Mouse (Mus musculus): ENCODE measurements at regions not wholly inside any gene's neighbourhood (a gene's known extent, or its start where the extent isn't known, plus 50 kb on each side); places are given as distances from the start of the nearest gene placed in this dataset.
A peak's percentile ranks its signal among the peaks of the same experiment; 100 is the strongest.

DNA sequence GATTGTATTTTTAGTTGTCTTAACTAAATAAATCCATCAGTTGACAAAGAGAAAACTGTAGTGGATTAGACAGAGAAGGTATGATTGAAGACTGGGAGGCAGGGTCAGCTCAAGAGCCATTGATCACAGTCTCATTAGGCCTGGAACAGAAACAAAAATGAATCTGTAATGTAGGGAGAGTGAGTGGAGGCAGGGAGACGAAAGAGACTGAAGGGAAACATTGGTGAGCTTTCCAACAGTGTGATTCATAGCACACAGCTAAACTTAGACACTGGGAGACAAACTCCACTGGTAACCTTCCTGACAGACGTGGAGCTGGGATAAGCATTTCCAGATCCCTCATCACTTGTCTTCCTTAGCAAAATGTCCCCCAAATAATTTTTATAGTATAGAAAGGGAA lies 372.1 kb upstream of the Fam92a start:
- intact Hi-C loops (cut with DNase I) = loop anchor here (5.0 kb wide), 1 partner anchor 302 kb away; no protein-coding TSS in a partner anchor
- no peak for DNase-seq (ENCODE audit: low spot score)

DNA sequence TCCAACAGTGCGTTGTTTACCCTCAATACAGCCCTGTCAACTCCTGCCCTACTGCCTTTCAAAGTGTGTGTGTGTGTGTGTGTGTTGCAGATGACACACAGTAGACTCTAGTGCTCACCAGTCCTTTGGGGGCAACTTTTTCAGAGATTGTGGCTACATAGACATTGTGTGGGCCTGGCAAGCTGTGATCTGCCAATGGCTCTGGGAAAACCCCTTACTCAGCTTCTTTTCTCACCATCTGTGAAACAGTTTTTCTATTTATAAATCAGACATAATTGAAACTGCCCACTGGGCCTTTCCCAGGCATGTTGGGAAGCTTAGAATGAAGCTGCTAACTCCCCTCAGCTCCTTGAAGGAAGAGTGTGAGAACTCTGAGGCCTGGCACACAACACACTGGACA lies 369.7 kb upstream of the Fam92a start:
- intact Hi-C loops (cut with DNase I) = loop anchor here (5.0 kb wide), 1 partner anchor 299 kb away; no protein-coding TSS in a partner anchor
- DNase-seq (ENCODE audit: low spot score) = no peak

DNA sequence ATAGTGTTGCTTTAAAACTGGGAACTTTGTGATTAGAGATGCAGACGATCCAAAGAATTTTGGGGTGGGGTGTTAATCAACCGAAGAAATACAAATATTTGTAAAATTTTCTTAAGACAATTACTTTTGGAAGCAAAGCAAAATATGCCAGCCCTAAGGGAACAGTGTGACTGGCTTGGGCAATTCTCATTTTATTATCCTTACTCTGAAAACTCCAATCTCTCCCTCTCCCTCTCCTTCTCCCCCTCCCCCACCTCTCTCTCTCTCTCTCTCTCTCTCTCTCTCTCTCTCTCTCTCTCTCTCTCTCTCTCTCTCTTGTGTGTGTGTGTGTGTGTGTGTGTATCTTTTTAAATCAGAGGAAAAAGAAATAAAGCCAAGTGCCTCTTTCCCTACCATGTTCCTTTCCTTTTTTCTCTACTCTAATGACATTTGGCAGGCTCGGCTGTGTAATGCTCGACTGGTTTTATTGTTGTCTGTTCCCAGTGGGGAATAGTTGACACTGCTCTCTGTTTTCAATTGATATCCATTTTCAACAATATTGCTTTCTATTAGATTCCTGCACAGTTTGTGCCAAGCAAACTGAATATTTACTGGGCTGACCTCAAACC lies 367.5 kb upstream of the Fam92a start:
- intact Hi-C loops (cut with DNase I) = loop anchor here (2.0 kb wide), 1 partner anchor 1238 kb away; no protein-coding TSS in a partner anchor

DNA sequence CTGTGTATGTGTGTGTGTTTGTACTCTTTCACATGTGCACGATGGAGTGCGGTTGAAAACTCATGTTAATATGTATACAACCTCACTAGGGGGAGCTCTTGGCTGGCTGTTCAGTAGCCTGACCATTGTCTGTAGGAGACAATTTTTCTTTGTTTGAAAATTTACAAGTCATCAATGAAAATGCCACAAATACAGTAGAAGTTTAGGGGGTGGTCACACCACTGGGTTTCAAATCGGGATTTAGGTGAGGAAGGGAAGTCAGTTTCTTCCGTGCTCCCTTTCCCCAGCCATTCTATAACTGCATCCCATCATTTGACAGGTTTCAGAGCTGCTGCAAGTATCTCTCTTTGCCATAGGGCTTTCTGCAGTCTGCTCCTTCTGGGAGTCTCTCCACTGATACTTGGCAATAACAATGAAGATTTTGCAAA lies 366.9 kb upstream of the Fam92a start:
- intact Hi-C loops (cut with DNase I) = loop anchor here (2.0 kb wide), 1 partner anchor 1238 kb away; no protein-coding TSS in a partner anchor
- no peak for DNase-seq (ENCODE audit: low spot score)

More for the DNA sequence above, 367.5 kb upstream of the Fam92a start:
- no peak for DNase-seq (ENCODE audit: low spot score)

DNA sequence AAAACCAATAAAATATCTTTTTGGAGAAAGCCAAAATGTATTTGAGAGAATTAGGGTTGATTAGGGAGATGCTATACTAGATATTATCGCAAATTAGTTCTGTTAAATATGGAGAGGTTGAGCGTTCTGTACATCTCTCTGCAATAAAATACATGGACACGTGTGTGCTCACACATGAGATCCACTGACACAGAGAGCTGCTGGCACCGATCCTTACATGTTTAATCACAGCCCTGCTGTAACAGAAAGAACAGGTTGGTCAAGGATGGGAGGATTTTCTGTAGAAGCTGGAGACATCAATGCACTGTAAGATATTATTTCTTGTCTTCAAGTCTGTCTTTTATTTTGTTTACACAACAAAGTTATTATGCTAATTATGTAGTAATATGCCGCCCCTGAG lies 366.2 kb upstream of the Fam92a start:
- DNase-seq (ENCODE audit: low spot score) = no peak
- intact Hi-C loops (cut with DNase I) = loop anchor here (2.0 kb wide), 1 partner anchor 1239 kb away; no protein-coding TSS in a partner anchor

DNA sequence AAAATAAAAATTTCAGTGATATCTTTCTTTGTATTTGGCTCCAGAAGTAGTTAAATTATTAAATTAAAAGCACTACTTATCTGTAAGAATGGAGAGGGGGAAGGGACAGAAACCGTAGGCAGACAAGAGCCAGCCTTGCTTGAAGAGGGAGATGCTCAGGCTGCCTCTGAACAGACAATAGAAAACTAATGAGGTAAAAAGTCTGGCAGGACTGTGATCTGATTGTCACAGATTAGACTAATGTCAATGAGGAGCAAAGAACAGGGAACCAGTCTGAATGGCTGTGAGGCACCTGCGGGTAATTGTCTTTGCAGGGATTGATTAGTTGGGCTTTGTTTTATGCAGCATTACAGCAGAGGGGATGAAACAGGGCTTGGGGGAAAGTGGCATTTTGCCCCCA lies 362.3 kb upstream of the Fam92a start:
- intact Hi-C loops (cut with DNase I) = no loop called here
- DNase-seq (ENCODE audit: low spot score) = no peak

DNA sequence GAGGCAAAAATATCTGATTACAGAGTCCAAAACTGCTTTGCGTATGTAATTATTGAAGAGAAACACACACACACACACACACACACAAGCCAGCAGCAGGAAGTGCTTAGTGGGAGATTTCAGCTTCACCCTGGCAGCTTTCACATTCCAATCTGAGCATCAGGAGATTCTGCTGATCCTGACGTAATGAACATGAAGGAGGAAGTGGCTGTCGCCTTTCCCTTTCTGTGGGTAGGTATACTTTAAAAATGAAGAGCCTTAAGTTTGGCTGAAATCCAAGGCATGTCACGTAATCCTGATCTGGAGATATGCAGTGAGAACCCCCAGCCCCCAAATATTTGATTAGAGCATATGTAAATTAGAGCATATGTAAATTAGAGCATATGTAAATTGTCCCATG lies 361.1 kb upstream of the Fam92a start:
- intact Hi-C loops (cut with DNase I) = no loop called here
- DNase-seq (ENCODE audit: low spot score) = no peak

DNA sequence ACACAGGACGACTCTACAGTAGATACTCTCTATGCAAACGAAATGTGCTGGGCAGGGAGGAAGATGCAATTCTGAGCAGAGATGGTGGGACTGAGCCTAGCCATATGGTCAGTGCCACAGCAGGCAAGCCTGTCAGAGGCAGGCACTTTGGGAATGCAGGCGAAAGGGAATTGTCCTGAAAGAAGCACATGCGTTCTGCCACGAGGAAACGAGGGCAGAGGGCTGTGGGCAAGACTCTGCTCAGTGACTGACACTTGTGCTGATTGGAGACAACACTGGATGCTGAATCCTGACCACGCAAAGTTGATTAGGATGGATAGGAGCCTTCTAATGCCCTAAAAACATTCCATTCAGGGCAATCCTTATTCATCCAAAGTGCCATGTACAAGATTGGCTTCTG lies 350.5 kb upstream of the Fam92a start:
- no peak for DNase-seq (ENCODE audit: low spot score)
- intact Hi-C loops (cut with DNase I) = no loop called here

DNA sequence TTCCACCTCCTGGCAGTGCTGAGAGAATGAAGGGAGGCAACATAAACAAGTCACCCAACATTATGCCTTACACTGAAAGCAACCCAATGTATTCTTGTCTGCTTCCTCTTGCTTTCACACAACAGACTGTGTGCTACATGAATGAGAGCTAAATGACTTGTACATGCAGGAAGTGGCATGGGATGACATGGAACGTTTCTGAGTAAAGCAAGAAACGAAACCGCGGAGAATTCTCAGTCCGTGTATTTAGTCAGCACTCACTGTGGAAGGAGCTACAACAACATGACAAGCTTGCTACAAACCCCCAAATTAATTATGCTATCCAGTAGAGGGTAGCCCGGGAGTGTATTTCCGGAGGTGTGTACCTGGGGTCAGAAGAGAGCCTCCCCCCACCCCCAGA lies 349.4 kb upstream of the Fam92a start:
- no peak for DNase-seq (ENCODE audit: low spot score)
- intact Hi-C loops (cut with DNase I) = no loop called here

DNA sequence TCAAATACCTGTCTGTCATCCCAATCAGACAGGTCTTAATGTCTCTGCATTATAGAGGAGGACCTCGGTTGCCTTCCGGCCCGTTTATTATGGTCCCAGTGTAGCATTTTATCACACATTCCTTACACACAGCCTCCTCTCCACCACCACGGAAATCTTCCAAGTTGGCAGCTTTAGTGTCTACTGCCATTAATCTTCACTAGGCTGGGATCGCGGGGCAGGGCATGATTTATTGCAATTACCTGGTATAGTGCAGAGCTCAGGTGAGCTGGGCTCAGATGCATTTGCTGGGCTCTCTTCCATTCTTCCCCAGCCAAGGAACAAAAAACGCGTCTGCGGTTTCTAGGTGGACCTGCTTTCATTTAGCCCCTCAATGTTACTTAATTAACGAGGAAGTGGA lies 344.7 kb upstream of the Fam92a start:
- intact Hi-C loops (cut with DNase I) = no loop called here
- no peak for DNase-seq (ENCODE audit: low spot score)

DNA sequence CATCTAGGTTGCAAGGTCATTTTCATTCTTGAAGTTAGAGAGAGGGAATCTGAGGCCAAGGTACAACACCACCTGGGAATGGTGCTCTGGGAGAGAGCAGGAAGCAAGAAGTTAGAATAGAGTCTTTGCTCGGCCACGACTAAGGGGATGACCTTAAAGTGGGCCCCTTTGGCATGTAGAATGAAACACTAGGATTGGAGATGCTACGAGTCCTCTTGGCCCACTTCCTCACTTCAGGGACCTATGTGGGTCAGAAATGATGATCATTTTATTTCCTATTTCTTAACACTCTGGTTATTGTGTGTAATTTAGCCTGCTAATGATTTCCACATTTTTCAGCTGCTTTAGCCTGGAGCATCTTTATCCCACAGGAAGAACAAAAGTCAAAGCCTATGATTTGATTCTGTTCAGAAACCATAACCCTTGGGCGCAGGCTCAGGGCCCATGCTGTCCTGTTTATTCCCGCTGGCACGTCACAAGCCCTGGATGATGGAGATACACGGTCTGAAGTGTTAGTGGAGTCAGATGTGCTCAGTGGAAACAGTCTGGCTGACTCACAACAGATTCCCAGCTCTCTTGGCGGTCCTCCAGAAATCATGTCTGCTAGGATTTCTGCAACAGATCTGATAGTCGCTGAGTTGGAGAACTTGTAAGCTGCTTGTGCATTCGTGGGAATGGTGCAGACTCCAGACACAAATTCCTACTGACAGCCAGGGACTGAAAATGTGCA lies 340.0 kb upstream of the Fam92a start:
- intact Hi-C loops (cut with DNase I) = no loop called here
- peak; percentile 20 for DNase-seq (ENCODE audit: low spot score)

DNA sequence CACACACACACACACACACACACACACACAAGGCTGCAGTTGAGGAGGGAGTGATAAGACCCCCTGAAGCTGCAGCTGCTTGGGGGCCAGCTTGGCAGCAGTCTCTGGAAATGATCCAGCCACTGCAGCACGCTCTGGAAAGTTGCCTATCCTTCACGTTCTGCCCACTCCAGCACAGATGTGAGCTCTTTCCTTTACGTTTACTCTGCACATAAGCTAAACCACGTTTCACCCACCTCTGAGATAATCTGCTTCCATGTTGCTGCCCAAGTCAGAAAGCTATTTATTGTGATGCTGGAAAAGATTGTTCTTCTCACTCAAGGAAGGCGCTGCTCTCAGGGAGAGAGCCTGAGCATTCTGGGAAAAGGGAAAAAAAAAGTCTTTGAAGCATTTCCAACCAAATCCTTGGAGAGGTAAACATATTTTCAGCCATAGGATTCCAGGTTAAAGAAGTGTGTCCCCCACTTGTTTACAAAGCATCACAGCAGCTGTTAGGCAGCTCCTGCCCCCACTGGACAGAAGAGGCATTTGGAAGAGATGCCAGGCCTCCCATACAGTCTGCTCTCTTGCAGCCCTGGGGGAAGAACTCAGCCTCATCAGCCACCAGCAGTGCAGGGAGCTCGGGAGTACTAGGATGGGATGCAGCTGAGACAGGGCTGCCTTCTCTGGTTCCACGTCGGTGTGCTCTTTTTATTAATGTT lies 335.2 kb upstream of the Fam92a start:
- no peak for DNase-seq (ENCODE audit: low spot score)
- intact Hi-C loops (cut with DNase I) = no loop called here

DNA sequence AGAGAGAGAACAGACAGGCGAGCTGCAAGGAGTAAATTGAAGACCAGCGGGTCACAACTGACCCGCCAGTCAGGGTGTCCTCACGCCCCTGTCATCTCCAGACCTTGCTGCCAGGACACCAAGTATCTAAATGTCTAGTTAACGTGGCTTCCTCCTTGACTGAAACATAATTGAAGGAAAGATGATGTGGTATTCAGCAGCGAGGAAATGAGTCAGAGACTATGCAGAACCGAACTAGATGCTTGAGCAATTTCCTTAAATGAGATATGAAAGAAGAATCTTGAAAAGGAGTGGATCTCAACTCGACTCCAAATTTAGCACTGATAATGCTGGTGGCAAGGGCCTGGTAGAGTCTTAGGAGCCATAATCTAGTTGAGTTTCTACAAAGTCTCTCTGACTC lies 329.3 kb upstream of the Fam92a start:
- intact Hi-C loops (cut with DNase I) = no loop called here
- DNase-seq (ENCODE audit: low spot score) = no peak

DNA sequence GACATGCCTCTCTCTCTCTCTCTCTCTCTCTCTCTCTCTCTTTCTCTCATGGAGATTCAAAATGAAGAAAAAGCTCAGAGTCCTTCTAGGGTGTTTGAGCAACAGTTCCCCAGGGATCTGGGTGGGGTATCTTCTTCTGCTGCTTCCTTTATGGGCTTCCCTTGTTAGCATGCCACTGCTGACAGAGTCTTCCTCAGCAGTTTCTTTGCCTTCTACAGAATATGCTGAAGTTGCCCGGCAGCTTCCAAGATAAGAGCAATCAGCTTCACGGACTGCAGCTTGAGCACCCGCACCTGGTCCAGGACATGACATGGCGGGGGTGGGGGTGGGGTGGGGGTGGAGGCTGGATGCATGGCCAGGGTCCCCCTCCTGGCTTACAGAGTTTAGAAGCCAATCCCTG lies 326.6 kb upstream of the Fam92a start:
- intact Hi-C loops (cut with DNase I) = no loop called here
- no peak for DNase-seq (ENCODE audit: low spot score)

DNA sequence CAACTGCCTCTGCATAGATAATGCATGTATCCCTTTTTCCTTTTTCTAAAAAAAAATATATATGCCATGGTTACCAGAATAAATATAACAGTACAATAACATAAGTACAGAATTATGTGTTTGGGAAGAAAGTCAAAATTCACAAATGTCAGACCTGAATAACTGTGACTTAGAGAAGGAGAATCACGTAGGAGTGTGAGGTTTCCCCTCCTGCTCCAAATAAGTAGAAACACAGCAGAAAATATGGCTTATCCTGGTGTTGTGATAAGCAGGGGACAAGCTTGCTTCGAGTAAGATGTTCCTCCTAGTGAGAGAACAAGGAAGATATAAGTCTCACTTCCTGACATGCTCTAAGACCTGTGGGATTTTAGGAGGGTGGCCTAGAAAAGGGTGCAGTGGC lies 320.7 kb upstream of the Fam92a start:
- intact Hi-C loops (cut with DNase I) = no loop called here
- no peak for DNase-seq (ENCODE audit: low spot score)

DNA sequence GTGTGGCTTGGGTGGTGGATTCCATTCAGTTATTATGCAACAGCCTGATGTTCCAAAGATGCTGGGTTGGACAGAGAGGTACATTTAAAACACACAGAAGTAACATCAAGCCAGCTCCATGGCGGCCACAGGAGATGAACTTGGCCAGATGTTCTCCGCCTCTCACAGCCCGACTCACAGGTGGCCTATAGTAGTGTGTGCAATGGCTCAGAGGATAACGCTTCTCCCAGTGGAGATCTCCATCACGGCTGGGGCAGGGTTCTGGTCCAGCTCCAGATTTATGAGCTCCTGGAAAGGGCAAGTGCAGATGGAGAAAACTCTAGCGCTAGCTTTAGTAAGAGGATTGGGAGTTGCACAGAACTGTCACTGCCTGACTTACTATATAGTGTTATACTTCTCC lies 319.5 kb upstream of the Fam92a start:
- no peak for DNase-seq (ENCODE audit: low spot score)
- intact Hi-C loops (cut with DNase I) = no loop called here

DNA sequence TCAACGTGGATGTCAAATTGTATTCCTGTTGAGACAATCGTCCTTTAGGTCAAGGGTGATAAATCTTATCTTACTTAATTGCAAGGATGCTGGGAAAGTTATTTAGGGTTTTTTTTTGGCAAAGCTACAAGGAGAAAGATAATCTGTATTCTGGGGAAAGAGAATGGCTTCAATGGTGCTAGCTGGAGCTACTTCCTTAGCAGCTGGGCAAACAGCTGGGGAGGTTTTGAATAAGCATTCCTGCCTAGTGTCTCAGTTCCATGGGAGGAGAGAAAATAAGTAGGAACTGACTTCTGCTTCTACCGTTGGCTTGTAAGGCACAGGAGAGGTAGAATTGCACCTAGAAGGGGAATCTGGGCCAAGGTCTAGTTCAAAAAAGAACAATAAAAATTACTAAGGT lies 318.3 kb upstream of the Fam92a start:
- intact Hi-C loops (cut with DNase I) = no loop called here
- DNase-seq (ENCODE audit: low spot score) = no peak

DNA sequence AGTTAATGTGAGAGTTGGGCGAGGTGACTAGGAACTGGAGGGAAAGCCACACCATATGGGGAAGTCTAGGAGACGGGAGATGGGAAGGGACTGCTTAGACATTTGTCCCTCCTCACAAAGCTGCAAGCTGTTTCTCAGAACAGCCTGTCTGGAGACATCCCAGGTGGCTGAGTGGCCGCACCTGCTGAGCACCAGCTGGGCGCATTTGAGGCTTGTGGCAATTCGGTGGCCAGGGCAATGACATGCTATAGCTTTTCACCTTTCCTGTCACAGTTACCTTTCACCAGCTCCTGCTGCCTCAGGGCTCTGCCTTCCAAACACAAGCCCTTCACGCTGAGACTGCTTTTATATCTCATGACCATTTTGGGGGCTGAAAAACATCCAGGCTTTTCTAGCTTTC lies 317.5 kb upstream of the Fam92a start:
- intact Hi-C loops (cut with DNase I) = no loop called here

DNA sequence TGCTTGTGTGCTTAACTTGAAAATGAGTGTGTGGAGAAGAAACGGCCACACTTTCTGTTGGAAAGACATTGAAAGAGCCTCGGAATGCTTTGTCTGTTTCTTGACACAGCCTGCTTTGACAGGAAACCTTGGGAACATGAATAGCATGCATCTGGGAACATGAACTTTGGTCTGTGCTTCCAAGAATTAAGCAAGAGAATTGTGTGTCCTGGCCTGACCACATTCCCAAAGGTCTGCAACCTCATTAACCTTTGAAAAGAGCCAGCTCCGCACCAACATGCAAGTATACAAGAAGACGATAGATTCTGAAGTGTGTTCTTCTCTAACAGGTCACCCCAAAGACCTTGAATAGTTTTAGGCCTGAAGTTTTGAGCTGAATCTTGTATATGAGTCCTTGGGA lies 309.7 kb upstream of the Fam92a start:
- intact Hi-C loops (cut with DNase I) = no loop called here
- no peak for DNase-seq (ENCODE audit: low spot score)

More for the DNA sequence above, 317.5 kb upstream of the Fam92a start:
- no peak for DNase-seq (ENCODE audit: low spot score)

DNA sequence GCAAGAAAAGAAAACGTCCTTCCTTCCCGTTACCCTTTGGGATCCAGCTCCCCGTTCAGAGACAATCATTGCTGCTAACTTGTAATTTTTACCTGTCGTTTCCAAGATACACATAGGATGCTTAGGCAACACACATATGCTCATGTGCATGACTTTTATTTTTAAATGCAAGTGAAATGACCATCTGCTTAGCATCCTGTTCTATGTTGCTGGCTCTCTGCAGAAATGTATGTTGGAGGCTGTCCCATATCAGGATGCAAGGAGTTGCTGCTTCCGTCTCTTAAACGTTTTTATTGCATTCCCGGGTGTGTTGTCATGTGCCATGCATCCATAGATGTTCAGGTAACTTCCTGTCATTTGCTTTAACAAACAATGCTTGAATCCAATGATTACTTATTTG lies 304.9 kb upstream of the Fam92a start:
- intact Hi-C loops (cut with DNase I) = no loop called here
- no peak for DNase-seq (ENCODE audit: low spot score)

DNA sequence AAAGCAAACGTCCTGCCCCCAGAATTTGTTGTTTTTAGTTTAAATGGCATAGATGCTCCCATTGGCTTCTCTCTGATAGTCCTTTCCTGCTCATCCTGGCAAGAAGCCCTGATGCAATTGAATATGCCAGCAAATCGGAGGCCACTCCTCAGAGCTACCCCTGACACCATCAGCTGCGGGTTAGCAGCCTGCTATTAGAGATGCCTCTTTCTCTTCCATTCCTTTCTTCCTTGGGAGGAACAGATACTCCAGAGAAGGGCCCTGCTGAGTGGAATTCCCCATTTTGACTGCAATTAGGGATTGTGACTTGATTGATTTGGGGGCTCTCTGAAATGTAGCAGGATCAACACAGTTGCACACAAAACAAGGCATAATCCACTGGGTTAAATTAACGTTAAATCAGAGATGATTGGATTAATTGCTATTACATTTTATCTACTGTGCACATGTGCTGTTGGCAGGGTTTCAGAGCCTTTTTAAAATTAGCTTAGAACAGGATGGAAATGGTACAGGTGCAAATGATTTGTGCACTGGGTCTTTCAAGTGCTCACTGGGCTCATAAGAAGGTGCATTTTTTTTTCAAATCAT lies 303.3 kb upstream of the Fam92a start:
- DNase-seq (ENCODE audit: low spot score) = no peak
- intact Hi-C loops (cut with DNase I) = no loop called here
